Mouse (Mus musculus): ENCODE measurements around the gene Igsf9. TPM values are rescaled to one million over a fixed set of nuclear protein-coding genes. Genes with fewer than 3 reads are reported as not detected.

Gene Igsf9
- total and polyA plus RNA-seq, 2 experiments from 2014 or later: 13.5 to 33.0 TPM

DNA sequence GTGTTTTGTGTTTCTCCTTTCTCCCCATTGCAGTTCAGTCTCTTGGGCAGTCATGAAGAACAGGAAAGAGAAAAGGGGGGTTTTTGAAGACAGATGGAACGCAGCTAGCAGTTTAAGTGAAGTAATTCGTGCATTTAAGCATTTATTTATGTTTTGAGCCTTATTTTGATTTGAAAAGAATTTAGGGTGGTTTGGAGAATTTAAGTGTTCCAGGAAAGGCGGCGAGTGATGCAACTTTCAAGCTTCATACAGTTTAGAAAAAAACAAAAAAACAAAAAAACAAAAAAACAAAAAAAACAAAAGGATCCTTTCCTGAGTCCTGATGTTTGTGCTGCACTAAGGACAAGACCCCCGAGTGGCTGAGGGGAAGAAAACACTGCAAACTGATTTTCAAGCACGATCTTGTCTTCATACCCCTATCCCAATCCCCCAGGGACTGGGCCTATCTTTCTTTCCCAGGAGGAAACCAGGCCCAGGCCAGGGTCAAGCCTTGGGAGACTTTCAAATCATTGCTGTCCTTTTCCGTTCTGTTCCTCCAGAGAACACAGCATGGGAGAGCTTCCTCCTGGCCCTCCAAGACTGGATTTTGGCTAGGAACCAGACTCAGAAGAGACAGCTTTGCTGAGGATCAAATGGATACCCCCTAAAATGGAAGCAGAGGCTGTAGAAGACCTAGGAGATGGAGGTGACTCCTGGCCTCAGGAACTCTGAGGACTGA, 33.1 kb downstream of the Igsf9 start:
- Histone ChIP-seq H3K9me3 (ENCODE audit: low read length) (no peaks in the 10 kb centered on the region), H3K4me1 (ENCODE audit: insufficient read depth, low read length) (no peaks in the 10 kb centered on the region; the same call in none of the 2 replicates), H3K4me2 (ENCODE audit: low read depth, low read length) (no peak overlapping the region), H3K36me3 (ENCODE audit: insufficient read depth, low read length) (no peaks in the 10 kb centered on the region), H3K27ac (no peak overlapping the region), H3K9ac (replicated peaks; ENCODE audit: low read length) (no peak overlapping the region), H3K4me3 (ENCODE audit: low read length) (no peak overlapping the region), H3K27me3 (ENCODE audit: insufficient read depth, low read length) (no peaks in the 10 kb centered on the region)
- no peak for TF ChIP-seq CTCF (IDR thresholded peaks at IDR 0.05; ENCODE audit: low read depth)
- no peak for ATAC-seq
- whole genome bisulfite sequencing: 74% methylated on average over 7 of the region's 7 CpGs
- DNase-seq (ENCODE audit: low spot score): no peak

DNA sequence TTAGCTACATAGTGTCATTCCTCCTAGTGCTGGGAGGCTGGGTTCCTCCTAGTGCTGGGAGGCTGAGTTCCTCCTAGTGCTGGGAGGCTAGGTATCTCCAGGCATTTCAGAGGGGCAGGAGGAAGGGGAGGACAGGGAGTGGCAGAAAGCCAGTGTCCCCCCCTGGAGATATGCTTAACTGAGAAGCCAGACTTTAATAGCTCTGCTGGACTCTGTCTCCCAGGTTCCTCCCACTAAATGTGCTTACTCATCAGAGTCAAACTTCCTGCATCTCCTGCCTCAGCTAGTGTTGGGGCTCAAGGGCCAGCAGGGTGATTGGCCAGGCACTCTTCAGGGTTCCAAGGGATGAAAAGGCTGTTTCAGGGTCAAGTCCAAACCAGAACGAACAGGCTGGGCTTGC, 33.8 kb downstream of the Igsf9 start:
- H3K4me2 ChIP-seq (ENCODE audit: low read depth, low read length): no peak overlapping the region
- H3K4me3 ChIP-seq (ENCODE audit: low read length): no peak overlapping the region
- no peak for DNase-seq (ENCODE audit: low spot score)
- no peak overlapping the region for H3K27ac ChIP-seq
- H3K9me3 ChIP-seq (ENCODE audit: low read length): no peaks in the 10 kb centered on the region
- H3K4me1 ChIP-seq (ENCODE audit: insufficient read depth, low read length): no peaks in the 10 kb centered on the region; the same call in none of the 2 replicates
- no peak overlapping the region for H3K9ac ChIP-seq (replicated peaks; ENCODE audit: low read length)
- no peak for TF ChIP-seq CTCF (IDR thresholded peaks at IDR 0.05; ENCODE audit: low read depth)
- 44% methylated on average over 1 of the region's 1 CpGs for WGBS
- no peak for ATAC-seq
- H3K27me3 ChIP-seq (ENCODE audit: insufficient read depth, low read length): no peaks in the 10 kb centered on the region
- no peaks in the 10 kb centered on the region for H3K36me3 ChIP-seq (ENCODE audit: insufficient read depth, low read length)

DNA sequence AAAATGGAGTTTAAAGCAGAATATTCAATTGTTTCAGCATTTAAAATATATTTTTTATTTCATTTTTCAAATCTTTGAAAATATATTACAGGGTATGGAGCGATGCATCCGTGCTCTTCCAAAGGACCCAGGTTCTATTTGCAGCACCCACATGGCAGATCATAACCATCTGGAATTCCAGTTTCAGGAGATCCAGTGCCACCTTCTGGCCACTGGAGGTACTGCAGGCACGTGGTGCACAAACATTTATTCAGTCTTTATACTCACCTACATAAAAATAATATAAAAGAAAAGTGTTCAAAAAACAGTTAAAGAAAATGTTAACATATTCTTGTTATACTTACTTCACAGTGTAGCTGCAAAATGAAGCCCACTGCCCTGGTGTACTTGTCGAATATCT, 36.4 kb downstream of the Igsf9 start:
- Histone ChIP-seq H3K4me3 (ENCODE audit: low read length) (no peak overlapping the region), H3K27me3 (ENCODE audit: insufficient read depth, low read length) (no peaks in the 10 kb centered on the region), H3K4me2 (ENCODE audit: low read depth, low read length) (no peak overlapping the region), H3K9ac (replicated peaks; ENCODE audit: low read length) (no peak overlapping the region), H3K36me3 (ENCODE audit: insufficient read depth, low read length) (no peaks in the 10 kb centered on the region), H3K4me1 (ENCODE audit: insufficient read depth, low read length) (no peaks in the 10 kb centered on the region; the same call in 1 of the 2 replicates), H3K27ac (no peak overlapping the region), H3K9me3 (ENCODE audit: low read length) (no peaks in the 10 kb centered on the region)
- 77% methylated on average over 4 of the region's 4 CpGs for WGBS
- TF ChIP-seq CTCF (IDR thresholded peaks at IDR 0.05; ENCODE audit: low read depth): peak; percentile 59
- ATAC-seq (no peak), DNase-seq (ENCODE audit: low spot score) (no peak)

DNA sequence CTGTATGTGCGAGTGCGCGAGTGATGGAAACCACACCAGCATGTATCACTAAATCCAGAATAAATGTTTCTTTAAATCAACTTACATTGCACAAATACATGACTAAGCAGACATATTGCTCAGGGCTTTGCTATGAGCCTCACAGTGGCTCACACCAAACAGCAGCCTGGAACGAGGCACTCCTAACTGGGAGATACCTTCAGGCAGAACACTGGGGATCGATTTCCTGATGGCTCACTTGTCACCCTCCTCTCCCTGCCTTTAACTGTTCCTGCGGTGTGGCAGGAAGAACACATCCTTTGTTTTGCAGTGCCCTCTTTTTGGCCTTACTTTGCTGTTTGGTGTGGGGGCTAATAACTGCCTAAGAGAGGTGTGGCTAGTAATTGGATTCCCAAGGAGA, 38.1 kb downstream of the Igsf9 start:
- H3K27ac ChIP-seq: no peak overlapping the region

DNA sequence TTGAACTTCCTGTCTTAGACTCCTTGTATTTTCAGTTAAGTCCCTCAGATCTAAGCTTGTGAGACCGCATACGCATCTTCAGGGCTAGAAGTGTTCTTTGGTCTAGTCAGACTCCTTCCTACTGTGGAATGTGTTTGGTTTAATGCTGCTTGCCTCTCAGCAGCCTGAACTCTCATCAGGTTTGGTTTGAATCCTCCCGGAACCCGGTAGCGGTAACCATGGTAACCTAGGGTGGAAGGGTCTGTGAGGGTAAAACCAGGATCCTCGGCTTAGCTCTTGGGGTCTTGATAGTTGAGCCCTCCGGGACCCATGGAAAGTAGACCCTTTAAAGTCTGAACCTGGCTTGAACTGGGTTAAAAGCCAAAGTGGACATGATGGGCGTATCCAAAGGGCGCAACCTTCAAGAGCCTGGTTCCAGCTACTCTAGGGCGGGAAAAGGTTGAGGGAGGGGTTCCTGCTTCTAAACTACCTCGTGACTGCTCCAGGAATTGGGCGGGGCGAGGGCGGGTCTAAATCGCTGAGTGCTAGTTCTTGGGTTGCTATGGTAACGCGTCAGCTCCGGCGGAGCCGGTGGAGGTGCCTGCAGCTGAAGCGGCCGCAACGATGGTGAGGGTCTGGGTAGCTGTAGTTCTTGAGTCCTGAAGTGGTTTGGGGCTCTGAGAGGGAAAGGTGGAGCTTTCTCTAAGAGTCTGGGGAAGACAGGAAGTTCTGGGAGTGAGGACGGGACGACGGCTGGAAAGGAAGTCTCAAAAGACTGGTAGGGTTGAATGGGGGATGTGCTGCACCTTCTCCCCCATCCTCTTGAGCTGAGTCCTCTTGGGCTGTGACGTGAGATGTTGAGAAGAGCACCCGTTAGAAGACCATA, 39.2 kb downstream of the Igsf9 start, which contains the start of gene Cfap45:
TSS of gene Cfap45 (plus strand) at position 226 of the 865 bp plus-strand sequence.
- H3K27me3 ChIP-seq (ENCODE audit: insufficient read depth, low read length): no peaks in the 10 kb centered on the region
- WGBS: 4% methylated on average over 28 of the region's 28 CpGs
- peak within 1 kb of the TSS; percentile 33 for H3K4me3 ChIP-seq (ENCODE audit: low read length)
- H3K4me2 ChIP-seq (ENCODE audit: low read depth, low read length): peak within 1 kb of the TSS; percentile 65
- ATAC-seq: peak; percentile 92
- no peaks in the 10 kb centered on the region for H3K9me3 ChIP-seq (ENCODE audit: low read length)
- H3K36me3 ChIP-seq (ENCODE audit: insufficient read depth, low read length): no peaks in the 10 kb centered on the region
- no peak within 1 kb of the TSS for H3K27ac ChIP-seq
- H3K9ac ChIP-seq (replicated peaks; ENCODE audit: low read length): peak within 1 kb of the TSS; percentile 22; the same call in 1 of the 2 replicates
- TF ChIP-seq CTCF (IDR thresholded peaks at IDR 0.05; ENCODE audit: low read depth): no peak
- no peaks in the 10 kb centered on the region for H3K4me1 ChIP-seq (ENCODE audit: insufficient read depth, low read length)
- peak; percentile 94 for DNase-seq (ENCODE audit: low spot score)

More for the DNA sequence above, 38.1 kb downstream of the Igsf9 start:
- no peak for TF ChIP-seq CTCF (IDR thresholded peaks at IDR 0.05; ENCODE audit: low read depth)
- no peak overlapping the region for H3K4me2 ChIP-seq (ENCODE audit: low read depth, low read length)
- H3K36me3 ChIP-seq (ENCODE audit: insufficient read depth, low read length): no peaks in the 10 kb centered on the region
- no peaks in the 10 kb centered on the region for H3K27me3 ChIP-seq (ENCODE audit: insufficient read depth, low read length)
- no peak overlapping the region for H3K4me3 ChIP-seq (ENCODE audit: low read length)
- H3K9me3 ChIP-seq (ENCODE audit: low read length): no peaks in the 10 kb centered on the region
- no peak for DNase-seq (ENCODE audit: low spot score)
- H3K4me1 ChIP-seq (ENCODE audit: insufficient read depth, low read length): no peaks in the 10 kb centered on the region
- 68% methylated on average over 6 of the region's 6 CpGs for WGBS
- H3K9ac ChIP-seq (replicated peaks; ENCODE audit: low read length): no peak overlapping the region
- no peak for ATAC-seq

DNA sequence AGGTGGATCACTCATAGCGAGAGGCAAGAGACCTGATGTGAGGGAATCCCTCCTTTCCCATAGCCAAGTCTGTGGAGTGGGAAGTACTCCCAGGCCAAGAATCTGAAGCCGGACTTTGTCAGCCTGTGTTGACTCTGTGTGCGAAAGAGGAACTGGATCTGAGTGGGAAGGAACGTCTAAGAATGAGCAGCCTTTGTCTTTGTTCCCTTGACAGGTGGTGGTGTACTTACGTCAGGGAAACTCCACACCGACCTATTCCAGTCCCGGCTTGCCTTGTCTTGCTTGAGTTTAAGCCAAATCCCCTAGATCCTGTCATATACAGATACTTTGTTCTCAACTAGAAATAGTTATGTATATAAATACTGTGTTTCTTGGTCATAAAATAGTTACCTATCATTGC, 40.9 kb downstream of the Igsf9 start:
- Histone ChIP-seq H3K4me2 (ENCODE audit: low read depth, low read length) (no peak overlapping the region), H3K27ac (no peak overlapping the region), H3K27me3 (ENCODE audit: insufficient read depth, low read length) (no peaks in the 10 kb centered on the region), H3K9me3 (ENCODE audit: low read length) (no peaks in the 10 kb centered on the region), H3K9ac (replicated peaks; ENCODE audit: low read length) (no peak overlapping the region), H3K36me3 (ENCODE audit: insufficient read depth, low read length) (no peaks in the 10 kb centered on the region), H3K4me1 (ENCODE audit: insufficient read depth, low read length) (no peaks in the 10 kb centered on the region), H3K4me3 (ENCODE audit: low read length) (no peak overlapping the region)
- 72% methylated on average over 7 of the region's 7 CpGs for WGBS
- ATAC-seq (no peak), DNase-seq (ENCODE audit: low spot score) (no peak)
- no peak for TF ChIP-seq CTCF (IDR thresholded peaks at IDR 0.05; ENCODE audit: low read depth)

Data from hindbrain, postnatal 0 days (tissue).